Mouse (Mus musculus) forebrain, postnatal 0 days (tissue): ENCODE measurements at regions not wholly inside any gene's neighbourhood (a gene's known extent, or its start where the extent isn't known, plus 50 kb on each side); places are given as distances from the start of the nearest gene placed in this dataset.

ENCODE experiments used
- ATAC-seq: fragments of 200-750 bp; cut with Nextera tagmentation; 2 replicates; pipeline ENCODE4 v1.8.0; 2017; ENCODE audit warnings: mild to moderate bottlenecking, moderate library complexity
- DNase-seq: peaks from one replicate; pipeline ENCODE4 v3.0.0-alpha.2; 2015
- H3K27ac ChIP-seq: fragments of 300-500 bp; sonication (generic); 2 replicates; pipeline ENCODE4 v1.5.1; 2014; ENCODE audit warnings: low read depth, mild to moderate bottlenecking, antibody characterized with exemption, low read length, moderate library complexity, mixed read lengths
- H3K27me3 ChIP-seq: fragments of 300-500 bp; sonication (generic); 2 replicates; pipeline ENCODE4 v1.6.1; 2014; ENCODE audit warnings: mild to moderate bottlenecking, low read length, mixed read lengths; ENCODE audit not compliant: insufficient read depth
- H3K36me3 ChIP-seq: fragments of 300-500 bp; sonication (generic); 2 replicates; pipeline ENCODE4 v1.6.1; 2014; ENCODE audit warnings: mild to moderate bottlenecking, moderate library complexity; ENCODE audit not compliant: insufficient read depth
- H3K4me1 ChIP-seq: fragments of 300-500 bp; sonication (generic); 2 replicates; pipeline ENCODE4 v1.6.1; 2014; ENCODE audit warnings: antibody characterized with exemption; ENCODE audit not compliant: insufficient read depth
- H3K4me2 ChIP-seq: fragments of 300-500 bp; sonication (generic); 2 replicates; pipeline ENCODE4 v1.6.1; 2014; ENCODE audit warnings: low read depth, mild to moderate bottlenecking, moderate library complexity
- H3K4me3 ChIP-seq: fragments of 300-500 bp; sonication (generic); 2 replicates; pipeline ENCODE4 v1.5.1; 2014; ENCODE audit warnings: low read depth, low read length, mixed read lengths
- H3K9ac ChIP-seq: fragments of 300-500 bp; sonication (generic); 2 replicates; pipeline ENCODE4 v1.6.1; 2014; ENCODE audit warnings: mild to moderate bottlenecking
- H3K9me3 ChIP-seq: fragments of 300-500 bp; sonication (generic); 2 replicates; pipeline ENCODE4 v1.6.1; 2016; ENCODE audit warnings: low read length
- CTCF ChIP-seq: sonication (generic); IDR thresholded peaks from 2 replicates; pipeline ENCODE4 v1.5.1; 2016; ENCODE audit warnings: antibody characterized with exemption, control low read depth, low read depth
- WGBS: fragments of 180-500 bp; shearing (Covaris S2); extraction: QIAGEN DNeasy Blood & Tissue Kit; methylation state at CpG from one replicate; pipeline ENCODE4 v1.1.7; 2014; 5-methylcytosine and 5-hydroxymethylcytosine counted together

DNA sequence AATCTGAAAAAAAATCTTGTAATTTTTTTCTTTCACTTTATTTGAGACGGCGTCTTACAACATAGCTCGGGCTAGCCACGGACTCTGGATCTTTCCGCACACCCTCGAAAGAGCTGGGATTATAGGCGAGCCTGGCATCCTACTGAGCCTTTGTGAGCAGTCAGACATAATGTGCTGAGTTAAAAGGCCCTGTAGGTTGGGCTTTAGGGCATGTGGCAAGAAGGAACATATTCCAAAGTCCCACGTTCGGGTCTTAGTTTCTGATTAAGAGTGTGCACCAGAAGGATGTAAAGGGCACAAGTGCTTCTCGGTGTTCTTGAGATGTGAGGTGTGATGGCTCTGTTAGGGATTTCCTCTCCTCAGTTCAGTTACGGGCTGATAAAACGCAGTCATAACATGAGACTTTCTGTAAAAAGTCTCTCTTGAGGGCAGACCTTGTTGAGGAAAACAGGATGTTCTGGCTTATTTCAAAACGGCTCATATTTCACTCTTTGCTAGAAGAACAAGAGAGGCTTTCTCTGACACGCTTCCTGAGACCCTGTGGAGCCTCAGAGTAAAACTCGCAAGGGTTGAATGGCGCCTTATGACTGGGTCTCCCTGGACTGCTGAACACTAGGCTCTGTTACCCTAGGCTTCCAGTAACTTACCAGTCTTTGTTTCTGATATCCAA lies 654.6 kb downstream of the Stpg2 start:
- 52% methylated on average over 16 of the region's 16 CpGs for WGBS
- DNase-seq (no peak), ATAC-seq (0 out of 2 replicates have a peak, but pooled peaks have one; percentile 36)
- no peak overlapping the region for H3K27ac ChIP-seq
- no peaks in the 10 kb centered on the region for H3K36me3 ChIP-seq
- no peaks in the 10 kb centered on the region for H3K9me3 ChIP-seq
- H3K27me3 ChIP-seq = no peaks in the 10 kb centered on the region
- no peaks in the 10 kb centered on the region for H3K4me1 ChIP-seq
- H3K9ac ChIP-seq = no peak overlapping the region
- H3K4me2 ChIP-seq = no peak overlapping the region
- no peak overlapping the region for H3K4me3 ChIP-seq
- no peak for TF ChIP-seq CTCF

- Histone ChIP-seq H3K9me3 (no peaks in the 10 kb centered on the region), H3K36me3 (no peaks in the 10 kb centered on the region), H3K4me1 (no peaks in the 10 kb centered on the region), H3K9ac (no peak overlapping the region), H3K27ac (no peak overlapping the region), H3K4me3 (no peak overlapping the region), H3K27me3 (no peaks in the 10 kb centered on the region), H3K4me2 (no peak overlapping the region)
- WGBS = 18% methylated on average over 9 of the region's 9 CpGs
- no peak for TF ChIP-seq CTCF
- DNase-seq = peak; percentile 13
- peak; percentile 56; the same call in 1 of the 2 replicates for ATAC-seq
These were observed 655.4 kb downstream of the Stpg2 start for GRCm38 (mm10) chr3:139860831-139861371.

- no peaks in the 10 kb centered on the region for H3K36me3 ChIP-seq
- H3K4me2 ChIP-seq = no peak overlapping the region
- DNase-seq (no peak), ATAC-seq (peak; percentile 29; the same call in 1 of the 2 replicates)
- TF ChIP-seq CTCF = no peak
- H3K4me1 ChIP-seq = no peaks in the 10 kb centered on the region
- H3K27me3 ChIP-seq = no peaks in the 10 kb centered on the region
- H3K27ac ChIP-seq = no peak overlapping the region
- H3K4me3 ChIP-seq = no peak overlapping the region
- H3K9ac ChIP-seq = no peak overlapping the region
- no peaks in the 10 kb centered on the region for H3K9me3 ChIP-seq
These were observed 660.8 kb downstream of the Stpg2 start for GRCm38 (mm10) chr3:139866329-139866728.

DNA sequence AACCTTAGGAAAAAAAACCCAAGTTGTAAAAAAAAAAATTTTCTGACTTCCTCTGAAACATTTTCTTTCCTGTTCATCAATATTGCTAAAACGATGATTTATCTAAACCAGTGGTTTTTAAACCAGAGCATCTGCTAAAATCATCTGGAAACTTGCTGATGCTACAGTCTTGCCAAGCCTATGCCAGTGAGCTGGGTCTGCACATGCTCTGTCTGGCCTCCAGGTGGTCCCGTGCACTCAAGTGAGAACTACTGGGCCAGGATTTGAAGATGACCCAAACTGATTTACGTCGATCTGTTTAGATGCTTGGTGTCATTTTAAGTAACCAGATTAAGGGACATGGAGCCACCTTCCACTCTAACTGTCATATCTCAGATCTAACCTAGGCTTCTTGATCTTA lies 661.5 kb downstream of the Stpg2 start:
- DNase-seq = no peak
- no peaks in the 10 kb centered on the region for H3K9me3 ChIP-seq
- no peak overlapping the region for H3K27ac ChIP-seq
- H3K9ac ChIP-seq = no peak overlapping the region
- H3K4me2 ChIP-seq = no peak overlapping the region
- peak; percentile 21; the same call in 1 of the 2 replicates for TF ChIP-seq CTCF
- no peak overlapping the region for H3K4me3 ChIP-seq
- no peaks in the 10 kb centered on the region for H3K4me1 ChIP-seq
- H3K27me3 ChIP-seq = no peaks in the 10 kb centered on the region
- WGBS = 85% methylated on average over 4 of the region's 4 CpGs
- no peak for ATAC-seq
- H3K36me3 ChIP-seq = no peaks in the 10 kb centered on the region

DNA sequence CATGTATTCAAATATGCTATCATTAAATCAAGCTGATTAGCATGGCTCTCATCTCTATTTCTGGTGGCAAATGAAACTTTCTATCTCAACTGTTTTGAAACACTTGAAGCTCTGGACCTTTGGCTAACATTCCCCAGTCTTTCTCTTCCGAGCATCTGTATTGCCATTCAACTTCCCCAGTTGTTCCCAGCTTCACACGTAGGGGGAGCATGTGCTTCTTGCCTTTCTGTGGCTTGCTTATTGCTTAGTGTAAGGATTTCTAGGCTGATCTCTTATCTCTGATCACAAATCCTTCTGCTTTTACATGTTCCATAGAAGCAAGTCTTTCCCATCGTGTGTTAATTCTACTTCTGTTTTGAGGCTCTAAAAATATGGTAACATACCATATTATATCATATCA lies 662.0 kb downstream of the Stpg2 start:
- no peak overlapping the region for H3K9ac ChIP-seq
- H3K9me3 ChIP-seq = no peaks in the 10 kb centered on the region
- H3K4me3 ChIP-seq = no peak overlapping the region
- H3K27ac ChIP-seq = no peak overlapping the region
- H3K36me3 ChIP-seq = no peaks in the 10 kb centered on the region
- no peaks in the 10 kb centered on the region for H3K4me1 ChIP-seq
- no peak overlapping the region for H3K4me2 ChIP-seq
- no peaks in the 10 kb centered on the region for H3K27me3 ChIP-seq
- WGBS = 78% methylated on average over 3 of the region's 3 CpGs
- no peak for TF ChIP-seq CTCF
- DNase-seq (no peak), ATAC-seq (no peak)

DNA sequence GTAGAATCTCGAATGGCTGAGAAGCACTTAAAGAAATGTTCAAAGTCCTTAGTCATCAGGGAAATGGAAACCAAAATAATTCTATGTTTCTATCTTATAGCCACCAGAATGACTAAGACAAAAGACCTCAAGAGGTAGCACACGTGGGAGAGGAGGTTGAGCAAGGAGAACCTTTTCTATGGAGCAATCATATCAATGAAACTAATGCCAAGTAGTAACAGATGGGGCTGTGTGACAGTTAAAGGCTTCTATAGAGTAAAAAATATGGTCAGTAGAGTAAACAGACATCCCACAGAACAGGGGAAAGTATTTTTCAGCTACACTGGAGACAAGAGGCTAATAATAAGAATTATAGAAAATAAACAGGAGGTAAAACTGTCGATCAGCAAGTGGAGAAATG lies 664.3 kb downstream of the Stpg2 start:
- ATAC-seq (no peak), DNase-seq (no peak)
- Histone ChIP-seq H3K4me1 (no peaks in the 10 kb centered on the region), H3K9ac (no peak overlapping the region), H3K4me2 (no peak overlapping the region), H3K36me3 (no peaks in the 10 kb centered on the region), H3K27ac (no peak overlapping the region), H3K4me3 (no peak overlapping the region), H3K27me3 (no peaks in the 10 kb centered on the region), H3K9me3 (no peaks in the 10 kb centered on the region)
- WGBS = 77% methylated on average over 3 of the region's 3 CpGs
- no peak for TF ChIP-seq CTCF

GRCm38 (mm10) chr3:139885942-139886860 lies 680.7 kb downstream of the Stpg2 start:
- Histone ChIP-seq H3K4me1 (peaks cover 4% of the 10 kb centered on the region; the same call in 1 of the 2 replicates), H3K4me2 (peak overlapping the region; percentile 15), H3K4me3 (no peak overlapping the region), H3K9me3 (no peaks in the 10 kb centered on the region), H3K9ac (no peak overlapping the region), H3K27ac (peak overlapping the region; percentile 58), H3K36me3 (no peaks in the 10 kb centered on the region), H3K27me3 (no peaks in the 10 kb centered on the region)
- peak; percentile 90 for ATAC-seq
- DNase-seq = peak; percentile 86
- no peak for TF ChIP-seq CTCF
- 13% methylated on average over 14 of the region's 14 CpGs for WGBS
